Comparison of ENCODE assay signal across 15 mouse cellular contexts in genomic region chr11:115679554-115680238, GRCm38 (mm10). TPM values are rescaled to one million over a fixed set of nuclear protein-coding genes. Genes with fewer than 3 reads are reported as not detected.
DNase-seq lines count a peak whose midpoint lies in the region; ATAC-seq and TF ChIP-seq lines count a peak whose summit lies in the region.
"Had no signal": no experiment of that assay in that cellular context is flagged by ENCODE, and none has a peak within 500 bp of the region (broad histone marks: within the 10 kb centered on the region; RNA-seq: fewer than 3 reads in every experiment).

No protein-coding gene starts in this region.

- no peak overlapping the region for H3K4me3 ChIP-seq in heart, embryonic 11.5 days (ENCODE audit: low read depth, low read length)
- H3K4me3 ChIP-seq in kidney, adult 2 months (ENCODE audit: insufficient read depth, low read depth, low read length) = no peak overlapping the region
- H3K4me3 ChIP-seq in liver, embryonic 15.5 days (replicated peaks) = no peak overlapping the region
- H3K4me3 ChIP-seq in left cerebral cortex, adult 2 months = no peak overlapping the region

- WGBS in heart, embryonic 11.5 days (ENCODE audit: insufficient replicate concordance) = 89% methylated on average over 9 of the region's 9 CpGs
- WGBS in kidney, adult 2 months = 66% methylated on average over 9 of the region's 9 CpGs
- WGBS in liver, embryonic 15.5 days (ENCODE audit: insufficient replicate concordance) = 73% methylated on average over 9 of the region's 9 CpGs

- H3K9me3 ChIP-seq in heart, embryonic 11.5 days (replicated peaks; ENCODE audit: control insufficient read depth, low read length) = no peaks in the 10 kb centered on the region
- no peaks in the 10 kb centered on the region for H3K9me3 ChIP-seq in liver, embryonic 15.5 days (replicated peaks)

- DNase-seq in heart, adult 11 months = no peak
- peak; percentile 73 for DNase-seq in kidney, adult 2 months
- DNase-seq in kidney, postnatal 4 days = no peak
- DNase-seq in fat pad, adult 2 months (ENCODE audit: extremely low read depth, low read depth, low spot score) = peak; percentile 89
- no peak for DNase-seq in left cerebral cortex, adult 11 months (ENCODE audit: low spot score)
- no peak for DNase-seq in left cerebral cortex, adult 2 months (ENCODE audit: extremely low spot score in 1 of 2, low spot score in 2 of 2)
- DNase-seq: adrenal gland, postnatal 14 days; B cell, adult 2 months; cerebellum, postnatal 25 days; heart, postnatal 4 days; lung, postnatal 10 days; retina, postnatal 1 day; thymus, adult 18-20 months had no signal

- no peak for TF ChIP-seq CTCF in kidney, adult 2 months (conservative IDR thresholded peaks at IDR 0.05; ENCODE audit: insufficient read depth, insufficient read length, low read depth, low read length)
- no peak for TF ChIP-seq CTCF in left cerebral cortex, adult 2 months (IDR thresholded peaks at IDR 0.05)

- no peak overlapping the region for H3K4me2 ChIP-seq in heart, embryonic 11.5 days
- no peak overlapping the region for H3K4me2 ChIP-seq in liver, embryonic 15.5 days

- peaks cover 11% of the 10 kb centered on the region; the same call in 1 of the 2 replicates for H3K36me3 ChIP-seq in heart, embryonic 11.5 days (ENCODE audit: control insufficient read depth, insufficient read depth, low read length)
- no peaks in the 10 kb centered on the region for H3K36me3 ChIP-seq in kidney, adult 2 months (ENCODE audit: control insufficient read depth, insufficient read depth, low read length)
- H3K36me3 ChIP-seq in liver, embryonic 15.5 days (replicated peaks) = peaks cover 43% of the 10 kb centered on the region

- intact Hi-C loops in left cerebral cortex, adult 2 months (cut with DNase I) = no loop called here

- TF ChIP-seq POLR2A in kidney, adult 2 months (IDR thresholded peaks at IDR 0.05; ENCODE audit: low read depth, low read length) = no peak

- no peaks in the 10 kb centered on the region for H3K27me3 ChIP-seq in heart, embryonic 11.5 days (ENCODE audit: control insufficient read depth, insufficient read depth, low read length)
- H3K27me3 ChIP-seq in kidney, adult 2 months (replicated peaks; ENCODE audit: control insufficient read depth, insufficient read depth, low read length) = no peaks in the 10 kb centered on the region
- H3K27me3 ChIP-seq in liver, embryonic 15.5 days = no peaks in the 10 kb centered on the region

- no peak overlapping the region for H3K9ac ChIP-seq in heart, embryonic 11.5 days (ENCODE audit: low read depth, low read length)
- H3K9ac ChIP-seq in liver, embryonic 15.5 days = no peak overlapping the region

- peak overlapping the region; percentile 50 for H3K27ac ChIP-seq in heart, embryonic 11.5 days (ENCODE audit: low read depth, low read length)
- H3K27ac ChIP-seq in kidney, adult 2 months (ENCODE audit: insufficient read depth, low read depth, low read length) = no peak overlapping the region
- peak overlapping the region; percentile 43; the same call in 1 of the 2 replicates for H3K27ac ChIP-seq in liver, embryonic 15.5 days (replicated peaks)
- H3K27ac ChIP-seq in left cerebral cortex, adult 2 months = no peak overlapping the region

- peaks cover 11% of the 10 kb centered on the region; the same call in 1 of the 2 replicates for H3K4me1 ChIP-seq in heart, embryonic 11.5 days (ENCODE audit: control insufficient read depth, insufficient read depth, low read length)
- H3K4me1 ChIP-seq in kidney, adult 2 months (ENCODE audit: control insufficient read depth, insufficient read depth, low read length) = peaks cover 5% of the 10 kb centered on the region; the same call in 1 of the 2 replicates
- H3K4me1 ChIP-seq in liver, embryonic 15.5 days (replicated peaks) = peaks cover 34% of the 10 kb centered on the region

- ATAC-seq in heart, embryonic 11.5 days (replicated peaks; ENCODE audit: insufficient number of reproducible peaks, low FRiP score, low TSS enrichment) = no peak
- ATAC-seq in liver, embryonic 15.5 days (ENCODE audit: insufficient read depth) = peak; percentile 57

RNA-seq across cellular contexts. Expression of gene Grb2, which starts 28.7 kb away (rescaled TPM):
- polyA plus RNA-seq in heart, embryonic 11.5 days (2014; fragmentation: Nextera tagmentation; extraction: Ambion mirVana) = 42.7 and 56.3 TPM in 2 replicates
- polyA plus RNA-seq in kidney, adult 2 months (2012; rRNA removed) = 34.1 and 42.6 TPM in 2 replicates
- polyA plus RNA-seq in liver, embryonic 15.5 days (2015; fragmentation: Nextera tagmentation; extraction: Ambion mirVana) = 53.4 and 55.8 TPM in 2 replicates
- total RNA-seq in left cerebral cortex, adult 2 months (2021) = 100 to 1,000 TPM; 186 to 196 TPM

RNA-seq across cellular contexts. Expression of gene Slc25a19, which starts 51.6 kb away (rescaled TPM):
- 35.6 and 35.7 TPM in 2 replicates for polyA plus RNA-seq in heart, embryonic 11.5 days (2014; fragmentation: Nextera tagmentation; extraction: Ambion mirVana)
- 144 and 172 TPM in 2 replicates for polyA plus RNA-seq in kidney, adult 2 months (2012; rRNA removed)
- 10.4 and 10.9 TPM in 2 replicates for polyA plus RNA-seq in liver, embryonic 15.5 days (2015; fragmentation: Nextera tagmentation; extraction: Ambion mirVana)
- 10 to 100 TPM; 57.2 to 59.5 TPM for total RNA-seq in left cerebral cortex, adult 2 months (2021)

Comparison
In these comparisons a context has a peak if more than half of its experiments do, and no peak if none do; other contexts are left out.
1. DNase-seq: peak in kidney, adult 2 months (single experiment) and fat pad, adult 2 months (single experiment); none in heart, adult 11 months (single experiment), kidney, postnatal 4 days (0 of 2), left cerebral cortex, adult 11 months (single experiment) and left cerebral cortex, adult 2 months (0 of 2).
2. H3K27ac ChIP-seq: peak in heart, embryonic 11.5 days (single experiment) and liver, embryonic 15.5 days (single experiment); none in kidney, adult 2 months (single experiment) and left cerebral cortex, adult 2 months (single experiment).